Mouse (Mus musculus) lung, adult 18-20 months (tissue): ENCODE data around the gene Zbbx.

Experiments
- DNase-seq, 2 experiments: peaks; one replicate each; pipeline ENCODE4 v3.0.0; 2022; ENCODE audit warnings: mixed read lengths in 2 of 2

Zbbx gene

GRCm38 (mm10) chr3:75164838-75165496 lies at the start of gene Zbbx:
Gene Zbbx, minus strand, starts transcription at chr3:75165034.
- DNase-seq, result peak; percentile 17 to 31

GRCm38 (mm10) chr3:75202808-75203503 lies 38.1 kb upstream of the Zbbx start:
- peak; percentile 15 to 16 for DNase-seq

GRCm38 (mm10) chr3:75182606-75183005 lies 17.8 kb upstream of the Zbbx start:
- DNase-seq, result no peak

GRCm38 (mm10) chr3:75141876-75142275 lies 23.0 kb downstream of the Zbbx start:
- no peak for DNase-seq

GRCm38 (mm10) chr3:75104867-75105266 lies 60.0 kb downstream of the Zbbx start:
- no peak for DNase-seq

GRCm38 (mm10) chr3:75085762-75086161 lies 79.1 kb downstream of the Zbbx start:
- DNase-seq, result no peak

GRCm38 (mm10) chr3:75078906-75079305 lies 85.9 kb downstream of the Zbbx start:
- no peak for DNase-seq

- DNase-seq, result no peak
Observed at GRCm38 (mm10) chr3:75009701-75010100, 155.1 kb downstream of the Zbbx start.
